Mouse (Mus musculus) MEL (cell line): ENCODE measurements around the gene Dpm2. TPM values are rescaled to one million over a fixed set of nuclear protein-coding genes. Genes with fewer than 3 reads are reported as not detected.

Experiments used
- DNase-seq: peaks from one replicate; pipeline ENCODE4 v3.0.0; 2011; ENCODE audit warnings: low read depth, low spot score
- H3K27ac ChIP-seq: 2 replicates; pipeline ENCODE4 v1.5.1; 2012; ENCODE audit warnings: low read depth, mild to moderate bottlenecking, control low read depth, low read length, moderate library complexity; ENCODE audit not compliant: control insufficient read depth
- H3K27me3 ChIP-seq, 2 experiments: fragments of 150-350 bp in 1 of 2; sonication (generic) in 1 of 2; 2 replicates each; pipeline ENCODE4 v1.6.1; 2012; ENCODE audit warnings: low read length in 2 of 2, mild to moderate bottlenecking in 2 of 2, improper control_type of control experiment in 1 of 2, moderate library complexity in 1 of 2; ENCODE audit not compliant: insufficient read depth in 2 of 2, control insufficient read depth in 1 of 2
- H3K36me3 ChIP-seq, 2 experiments: 2 replicates each; pipeline ENCODE4 v1.6.1; 2012 to 2014; ENCODE audit warnings: low read length in 2 of 2, improper control_type of control experiment in 1 of 2, inconsistent platforms in 1 of 2, mild to moderate bottlenecking in 1 of 2; ENCODE audit not compliant: insufficient read depth in 2 of 2, control insufficient read depth in 1 of 2
- H3K4me1 ChIP-seq, 2 experiments: fragments of 150-350 bp in 1 of 2; sonication (generic) in 1 of 2; 2 replicates each; pipeline ENCODE4 v1.6.1; 2012; ENCODE audit warnings: low read length in 2 of 2, improper control_type of control experiment in 1 of 2, mild to moderate bottlenecking in 1 of 2; ENCODE audit not compliant: insufficient read depth in 2 of 2, control insufficient read depth in 1 of 2
- H3K4me3 ChIP-seq, 2 experiments: fragments of 150-350 bp in 1 of 2; sonication (generic) in 1 of 2; 2 replicates each; pipeline ENCODE4 v1.5.1; 2012; ENCODE audit warnings: low read depth in 2 of 2, low read length in 2 of 2, mild to moderate bottlenecking in 2 of 2, moderate library complexity in 2 of 2, control low read depth in 1 of 2, improper control_type of control experiment in 1 of 2; ENCODE audit not compliant: control insufficient read depth in 1 of 2, insufficient read depth in 1 of 2
- H3K79me2 ChIP-seq: 2 replicates; pipeline ENCODE4 v1.6.1; 2012; ENCODE audit warnings: mild to moderate bottlenecking, low read length, moderate library complexity; ENCODE audit not compliant: control insufficient read depth, poor library complexity, insufficient read depth
- H3K9ac ChIP-seq: 2 replicates; pipeline ENCODE4 v1.6.1; 2012; ENCODE audit warnings: low read depth, mild to moderate bottlenecking, control low read depth, low read length, moderate library complexity; ENCODE audit not compliant: control insufficient read depth, poor library complexity, severe bottlenecking
- H3K9me3 ChIP-seq: fragments of 150-350 bp; sonication (generic); replicated peaks from 2 replicates; pipeline ENCODE4 v1.6.1; 2012; ENCODE audit warnings: mild to moderate bottlenecking, low read length, improper control_type of control experiment, moderate library complexity; ENCODE audit not compliant: insufficient read depth
- CHD1 ChIP-seq: IDR thresholded peaks from 2 replicates; pipeline ENCODE4 v1.6.1; 2012; ENCODE audit warnings: low read depth, mild to moderate bottlenecking, inconsistent platforms, low read length, improper control_type of control experiment
- CHD2 ChIP-seq: IDR thresholded peaks from 2 replicates; pipeline ENCODE4 v1.6.1; 2011; ENCODE audit warnings: low read length, improper control_type of control experiment
- CTCF ChIP-seq, 3 experiments: IDR thresholded peaks in 2 of 3; conservative IDR thresholded peaks in 1 of 3; 2 replicates each; pipeline ENCODE4 v1.5.1; 2011 to 2012; ENCODE audit warnings: low read length in 3 of 3, low read depth in 2 of 3, mild to moderate bottlenecking in 2 of 3, improper control_type of control experiment in 1 of 3, inconsistent platforms in 1 of 3, mixed read lengths in 1 of 3, moderate library complexity in 1 of 3; ENCODE audit not compliant: control insufficient read depth in 1 of 3, insufficient read depth in 1 of 3, poor library complexity in 1 of 3, severe bottlenecking in 1 of 3
- E2F4 ChIP-seq: IDR thresholded peaks from 2 replicates; pipeline ENCODE4 v1.6.1; 2011; ENCODE audit warnings: low read depth, low read length, improper control_type of control experiment, borderline replicate concordance
- ELF1 ChIP-seq: IDR thresholded peaks from 2 replicates; pipeline ENCODE4 v1.6.1; 2014; ENCODE audit warnings: low read depth, mild to moderate bottlenecking, inconsistent platforms, low read length, improper control_type of control experiment, moderate library complexity
- EP300 ChIP-seq, 2 experiments: IDR thresholded peaks; 2 replicates each; pipeline ENCODE4 v1.6.1; 2011; ENCODE audit warnings: improper control_type of control experiment in 2 of 2, low read length in 2 of 2, low read depth in 1 of 2, mild to moderate bottlenecking in 1 of 2
- ETS1 ChIP-seq: IDR thresholded peaks from 2 replicates; pipeline ENCODE4 v1.6.1; 2012; ENCODE audit warnings: low read depth, mild to moderate bottlenecking, inconsistent platforms, low read length, improper control_type of control experiment, moderate library complexity
- GABPA ChIP-seq: IDR thresholded peaks from 2 replicates; pipeline ENCODE4 v1.6.1; 2012; ENCODE audit warnings: low read depth, mild to moderate bottlenecking, inconsistent platforms, low read length, improper control_type of control experiment, moderate library complexity
- GATA1 ChIP-seq: IDR thresholded peaks from 2 replicates; pipeline ENCODE4 v1.6.1; 2011; ENCODE audit warnings: low read depth, low read length, improper control_type of control experiment
- JUND ChIP-seq: IDR thresholded peaks from 2 replicates; pipeline ENCODE4 v1.6.1; 2011; ENCODE audit warnings: low read depth, mild to moderate bottlenecking, improper control_type of control experiment, low read length
- KAT2A ChIP-seq: conservative IDR thresholded peaks from 2 replicates; pipeline ENCODE4 v1.6.1; 2012; ENCODE audit warnings: low read depth, low read length, improper control_type of control experiment, inconsistent platforms
- MAX ChIP-seq: IDR thresholded peaks from 2 replicates; pipeline ENCODE4 v1.6.1; 2011; ENCODE audit warnings: low read length, improper control_type of control experiment
- MAZ ChIP-seq: IDR thresholded peaks from 2 replicates; pipeline ENCODE4 v1.6.1; 2012; ENCODE audit warnings: low read depth, mild to moderate bottlenecking, inconsistent platforms, low read length, improper control_type of control experiment
- MEF2A ChIP-seq: IDR thresholded peaks from 2 replicates; pipeline ENCODE4 v1.6.1; 2014; ENCODE audit warnings: low read depth, mild to moderate bottlenecking, inconsistent platforms, low read length, improper control_type of control experiment; ENCODE audit not compliant: poor library complexity, insufficient replicate concordance, severe bottlenecking; ENCODE audit errors: extremely low read depth
- MXI1 ChIP-seq: IDR thresholded peaks from 2 replicates; pipeline ENCODE4 v1.6.1; 2011; ENCODE audit warnings: mild to moderate bottlenecking, low read depth, low read length, improper control_type of control experiment
- MYB ChIP-seq: IDR thresholded peaks from 2 replicates; pipeline ENCODE4 v1.6.1; 2011; ENCODE audit warnings: mild to moderate bottlenecking, low read depth, low read length, improper control_type of control experiment
- MYC ChIP-seq: IDR thresholded peaks from 2 replicates; pipeline ENCODE4 v1.6.1; 2011; ENCODE audit warnings: low read depth, mild to moderate bottlenecking, low read length, improper control_type of control experiment, moderate library complexity
- NELFE ChIP-seq: IDR thresholded peaks from 2 replicates; pipeline ENCODE4 v1.6.1; 2011; ENCODE audit warnings: low read depth, low read length, improper control_type of control experiment
- NRF1 ChIP-seq: IDR thresholded peaks from 2 replicates; pipeline ENCODE4 v1.6.1; 2014; ENCODE audit warnings: low read depth, mild to moderate bottlenecking, inconsistent platforms, low read length, improper control_type of control experiment, moderate library complexity; ENCODE audit not compliant: poor library complexity, insufficient read depth, severe bottlenecking
- POLR2A ChIP-seq, 2 experiments: IDR thresholded peaks; 2 replicates each; pipeline ENCODE4 v1.6.1; 2011 to 2012; ENCODE audit warnings: low read length in 2 of 2, mild to moderate bottlenecking in 2 of 2, control low read depth in 1 of 2, improper control_type of control experiment in 1 of 2, low read depth in 1 of 2, moderate library complexity in 1 of 2; ENCODE audit not compliant: control insufficient read depth in 1 of 2, insufficient read depth in 1 of 2, poor library complexity in 1 of 2
- POLR2AphosphoS2 ChIP-seq: IDR thresholded peaks from 2 replicates; pipeline ENCODE4 v1.6.1; 2011; ENCODE audit warnings: low read length, improper control_type of control experiment
- POLR2AphosphoS5 ChIP-seq: IDR thresholded peaks from 2 replicates; pipeline ENCODE4 v1.6.1; 2012; ENCODE audit warnings: low read depth, borderline replicate concordance, mild to moderate bottlenecking, inconsistent platforms, low read length, moderate library complexity, mixed read lengths
- RAD21 ChIP-seq: IDR thresholded peaks from 2 replicates; pipeline ENCODE4 v1.6.1; 2011; ENCODE audit warnings: mild to moderate bottlenecking, low read depth, low read length, improper control_type of control experiment
- RCOR1 ChIP-seq: IDR thresholded peaks from 2 replicates; pipeline ENCODE4 v1.6.1; 2012; ENCODE audit warnings: low read depth, mild to moderate bottlenecking, inconsistent platforms, low read length, improper control_type of control experiment
- SIN3A ChIP-seq: IDR thresholded peaks from 2 replicates; pipeline ENCODE4 v1.6.1; 2012; ENCODE audit warnings: low read length, improper control_type of control experiment, inconsistent platforms
- SMC3 ChIP-seq: IDR thresholded peaks from 2 replicates; pipeline ENCODE4 v1.6.1; 2011; ENCODE audit warnings: low read depth, low read length, improper control_type of control experiment
- TAL1 ChIP-seq: IDR thresholded peaks from 2 replicates; pipeline ENCODE4 v1.6.1; 2012; ENCODE audit warnings: mild to moderate bottlenecking, inconsistent platforms, low read length, moderate library complexity, mixed read lengths
- TBP ChIP-seq: IDR thresholded peaks from 2 replicates; pipeline ENCODE4 v1.8.0; 2011; ENCODE audit warnings: low read depth, low read length, improper control_type of control experiment
- TCF12 ChIP-seq: IDR thresholded peaks from 2 replicates; pipeline ENCODE4 v1.6.1; 2014; ENCODE audit warnings: low read depth, mild to moderate bottlenecking, inconsistent platforms, low read length, improper control_type of control experiment, moderate library complexity
- USF1 ChIP-seq: IDR thresholded peaks from 2 replicates; pipeline ENCODE4 v1.6.1; 2014; ENCODE audit warnings: low read depth, mild to moderate bottlenecking, inconsistent platforms, low read length, improper control_type of control experiment, moderate library complexity
- USF2 ChIP-seq, 2 experiments: IDR thresholded peaks; 2 replicates each; pipeline ENCODE4 v1.6.1; 2011 to 2012; ENCODE audit warnings: improper control_type of control experiment in 2 of 2, low read length in 2 of 2, borderline replicate concordance in 1 of 2, inconsistent platforms in 1 of 2, low read depth in 1 of 2, mild to moderate bottlenecking in 1 of 2; ENCODE audit not compliant: insufficient read depth in 1 of 2
- ZC3H11A ChIP-seq: IDR thresholded peaks from 2 replicates; pipeline ENCODE4 v1.6.1; 2012; ENCODE audit warnings: low read depth, mild to moderate bottlenecking, inconsistent platforms, low read length, improper control_type of control experiment
- ZKSCAN1 ChIP-seq: IDR thresholded peaks from 2 replicates; pipeline ENCODE4 v1.6.1; 2012; ENCODE audit warnings: low read depth, mild to moderate bottlenecking, inconsistent platforms, low read length, improper control_type of control experiment, moderate library complexity
- ZMIZ1 ChIP-seq: IDR thresholded peaks from 2 replicates; pipeline ENCODE4 v1.6.1; 2012; ENCODE audit warnings: low read depth, mild to moderate bottlenecking, inconsistent platforms, low read length, improper control_type of control experiment, moderate library complexity
- ZNF384 ChIP-seq: IDR thresholded peaks from 2 replicates; pipeline ENCODE4 v1.6.1; 2012; ENCODE audit warnings: low read depth, mild to moderate bottlenecking, inconsistent platforms, low read length, improper control_type of control experiment
- polyA plus RNA-seq, 2 experiments: library from polyadenylated mRNA; stranded (reverse) in 1 of 2; unstranded in 1 of 2; fragments of >175 nt in 1 of 2; fragments of >200 nt in 1 of 2; gene quantifications; 2 replicates each; pipeline versions ENCODE4 v1.2.1 to v1.2.4; 2012; ENCODE audit warnings: low replicate concordance in 2 of 2, low read depth in 1 of 2; ENCODE audit not compliant: insufficient read length in 2 of 2, insufficient read depth in 1 of 2, missing spikeins in 1 of 2
- total RNA-seq: library from RNA; depleted of rRNA; stranded (reverse); fragments of 300-350 nt; gene quantifications from 2 replicates; pipeline ENCODE4 v1.2.3, GENCODE M21; 2012; rRNA removed

The Dpm2 gene
- total RNA-seq (39.5 and 45.8 TPM in 2 replicates), polyA plus RNA-seq (100 to 1,000 TPM in 1 of 2 experiments, not detected in 1; 109 TPM)

DNA sequence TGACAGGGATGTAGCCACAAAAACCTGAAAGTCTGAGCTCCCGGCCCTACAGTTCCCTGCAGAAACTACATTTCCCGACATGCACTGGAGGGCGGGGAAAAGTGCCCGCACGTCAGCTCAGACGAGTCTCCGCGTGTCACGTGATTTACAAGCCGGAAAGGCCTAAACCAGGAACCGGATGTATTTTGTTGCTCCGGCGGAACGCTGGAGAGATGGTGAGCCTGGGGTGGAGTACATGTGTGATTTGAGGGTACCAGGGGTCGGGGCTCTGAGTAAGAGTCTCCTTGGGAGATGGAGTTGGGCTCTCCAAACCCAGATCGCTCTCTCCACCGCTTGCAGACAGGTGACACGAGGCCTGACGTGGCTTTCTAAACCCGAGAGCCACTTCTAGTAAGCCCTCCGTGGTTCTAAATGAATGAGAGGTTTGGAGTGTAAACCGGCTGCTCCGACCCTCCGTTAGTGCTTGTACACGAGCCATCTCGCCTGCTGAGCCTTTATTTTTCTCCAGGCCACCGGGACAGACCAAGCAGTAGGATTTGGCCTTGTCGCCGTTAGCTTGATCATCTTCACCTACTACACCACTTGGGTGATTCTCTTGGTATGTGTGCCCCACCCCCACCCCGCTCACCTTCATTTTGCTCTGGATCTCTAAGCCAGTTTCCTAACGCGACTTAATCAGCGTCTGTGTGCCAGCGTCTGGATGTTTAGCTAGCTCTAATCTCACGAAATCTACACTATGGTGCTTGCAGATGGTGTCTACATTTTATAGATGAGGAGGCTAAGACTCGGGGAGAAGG lies at the start of gene Dpm2:
TSS of gene Dpm2 (plus strand) at position 161 of the 797 bp plus-strand sequence.
- peak within 1 kb of the TSS; percentile 76 to 89 for H3K4me3 ChIP-seq
- H3K4me1 ChIP-seq, result peaks cover 3 to 7% of the 10 kb centered on the region in 2 experiments; a peak in 2 of 4 replicates
- H3K79me2 ChIP-seq, result peaks cover 15% of the 10 kb centered on the region
- DNase-seq, result peak; percentile 96
- H3K9ac ChIP-seq, result peak within 1 kb of the TSS; percentile 79
- H3K27ac ChIP-seq, result peak within 1 kb of the TSS; percentile 52
- no peaks in the 10 kb centered on the region for H3K9me3 ChIP-seq
- no peaks in the 10 kb centered on the region for H3K27me3 ChIP-seq
- H3K36me3 ChIP-seq, result peaks cover 0 to 6% of the 10 kb centered on the region in 2 experiments; a peak in 1 of 4 replicates
- no peak for TF ChIP-seq MEF2A
- peak; percentile 97 for TF ChIP-seq SIN3A
- TF ChIP-seq POLR2AphosphoS5, result no peak
- TF ChIP-seq USF1, result peak; percentile 98
- no peak for TF ChIP-seq CTCF (IDR thresholded peaks at IDR 0.05 in 2 of 3, conservative IDR thresholded peaks at IDR 0.05 in 1 of 3; ENCODE audit: control insufficient read depth in 1 of 3, insufficient read depth in 1 of 3, low read depth in 2 of 3, low read length in 3 of 3, poor library complexity in 1 of 3, severe bottlenecking in 1 of 3)
- peak; percentile 77 for TF ChIP-seq TBP
- no peak for TF ChIP-seq RAD21
- no peak for TF ChIP-seq EP300 (IDR thresholded peaks at IDR 0.05; ENCODE audit: low read depth in 1 of 2, low read length in 2 of 2)
- no peak for TF ChIP-seq ZNF384
- TF ChIP-seq ZMIZ1, result peak; percentile 57; the same call in 1 of the 2 replicates
- TF ChIP-seq ETS1, result peak; percentile 15; the same call in 1 of the 2 replicates
- no peak for TF ChIP-seq GATA1
- peak; percentile 60; the same call in 1 of the 2 replicates for TF ChIP-seq TCF12
- no peak for TF ChIP-seq ZKSCAN1
- TF ChIP-seq ELF1, result peak; percentile 98
- no peak for TF ChIP-seq JUND
- no peak for TF ChIP-seq SMC3
- peak; percentile 78; the same call in 1 of the 2 replicates for TF ChIP-seq E2F4
- peak; percentile 94 for TF ChIP-seq KAT2A
- TF ChIP-seq MXI1, result peak; percentile 87
- TF ChIP-seq MAZ, result peak; percentile 44; the same call in 1 of the 2 replicates
- TF ChIP-seq MYB, result no peak
- peak; percentile 80 to 88 for TF ChIP-seq USF2 (IDR thresholded peaks at IDR 0.05; ENCODE audit: borderline replicate concordance in 1 of 2, insufficient read depth in 1 of 2, low read depth in 1 of 2, low read length in 2 of 2)
- TF ChIP-seq NRF1, result peak; percentile 37; the same call in 1 of the 2 replicates
- TF ChIP-seq ZC3H11A, result no peak
- TF ChIP-seq CHD2, result peak; percentile 41; the same call in 1 of the 2 replicates
- peak; percentile 92 to 96 for TF ChIP-seq POLR2A (IDR thresholded peaks at IDR 0.05; ENCODE audit: control insufficient read depth in 1 of 2, insufficient read depth in 1 of 2, low read depth in 1 of 2, low read length in 2 of 2, poor library complexity in 1 of 2)
- TF ChIP-seq MYC, result peak; percentile 69; the same call in 1 of the 2 replicates
- TF ChIP-seq NELFE, result peak; percentile 94
- TF ChIP-seq TAL1, result no peak
- TF ChIP-seq GABPA, result no peak
- peak; percentile 95 for TF ChIP-seq POLR2AphosphoS2
- TF ChIP-seq RCOR1, result no peak
- peak; percentile 91 for TF ChIP-seq MAX
- TF ChIP-seq CHD1, result no peak
